Mouse (Mus musculus) ES-CJ7 (cell line): ENCODE data around the gene Akr1b7.

ENCODE experiments used
- DNase-seq: peaks from one replicate; pipeline ENCODE4 v3.0.0; 2011; ENCODE audit warnings: low read depth, low spot score

Gene Akr1b7

GRCm38 (mm10) chr6:34439006-34439405 is 26.9 kb downstream of the Akr1b7 start:
- no peak for DNase-seq

GRCm38 (mm10) chr6:34441556-34442257 is 29.6 kb downstream of the Akr1b7 start:
- DNase-seq, result peak; percentile 12

GRCm38 (mm10) chr6:34443791-34444190 is 31.7 kb downstream of the Akr1b7 start:
- DNase-seq, result no peak

GRCm38 (mm10) chr6:34447961-34448360 is 35.8 kb downstream of the Akr1b7 start:
- DNase-seq, result peak; percentile 81

- DNase-seq, result no peak
These were observed 36.6 kb downstream of the Akr1b7 start for GRCm38 (mm10) chr6:34448696-34449095.

- no peak for DNase-seq
These were observed 41.0 kb downstream of the Akr1b7 start for GRCm38 (mm10) chr6:34452963-34453770.

GRCm38 (mm10) chr6:34459456-34459855 is 47.3 kb downstream of the Akr1b7 start:
- DNase-seq, result no peak

GRCm38 (mm10) chr6:34460651-34461050 is 48.5 kb downstream of the Akr1b7 start:
- DNase-seq, result no peak

- no peak for DNase-seq
These were observed 51.4 kb downstream of the Akr1b7 start for GRCm38 (mm10) chr6:34463582-34463981.

GRCm38 (mm10) chr6:34471434-34472110 is 59.4 kb downstream of the Akr1b7 start:
- no peak for DNase-seq
